Mouse (Mus musculus) forebrain, postnatal 0 days (tissue): ENCODE results near the gene Man2b1. TPM values are rescaled to one million over a fixed set of nuclear protein-coding genes. Genes with fewer than 3 reads are reported as not detected.

Experiments used
- ATAC-seq: fragments of 200-750 bp; cut with Nextera tagmentation; 2 replicates; pipeline ENCODE4 v1.8.0; 2017; ENCODE audit warnings: mild to moderate bottlenecking, moderate library complexity
- DNase-seq: peaks from one replicate; pipeline ENCODE4 v3.0.0-alpha.2; 2015
- H3K27ac ChIP-seq: fragments of 300-500 bp; sonication (generic); 2 replicates; pipeline ENCODE4 v1.5.1; 2014; ENCODE audit warnings: low read depth, mild to moderate bottlenecking, antibody characterized with exemption, low read length, moderate library complexity, mixed read lengths
- H3K27me3 ChIP-seq: fragments of 300-500 bp; sonication (generic); 2 replicates; pipeline ENCODE4 v1.6.1; 2014; ENCODE audit warnings: mild to moderate bottlenecking, low read length, mixed read lengths; ENCODE audit not compliant: insufficient read depth
- H3K36me3 ChIP-seq: fragments of 300-500 bp; sonication (generic); 2 replicates; pipeline ENCODE4 v1.6.1; 2014; ENCODE audit warnings: mild to moderate bottlenecking, moderate library complexity; ENCODE audit not compliant: insufficient read depth
- H3K4me1 ChIP-seq: fragments of 300-500 bp; sonication (generic); 2 replicates; pipeline ENCODE4 v1.6.1; 2014; ENCODE audit warnings: antibody characterized with exemption; ENCODE audit not compliant: insufficient read depth
- H3K4me2 ChIP-seq: fragments of 300-500 bp; sonication (generic); 2 replicates; pipeline ENCODE4 v1.6.1; 2014; ENCODE audit warnings: low read depth, mild to moderate bottlenecking, moderate library complexity
- H3K4me3 ChIP-seq: fragments of 300-500 bp; sonication (generic); 2 replicates; pipeline ENCODE4 v1.5.1; 2014; ENCODE audit warnings: low read depth, low read length, mixed read lengths
- H3K9ac ChIP-seq: fragments of 300-500 bp; sonication (generic); 2 replicates; pipeline ENCODE4 v1.6.1; 2014; ENCODE audit warnings: mild to moderate bottlenecking
- H3K9me3 ChIP-seq: fragments of 300-500 bp; sonication (generic); 2 replicates; pipeline ENCODE4 v1.6.1; 2016; ENCODE audit warnings: low read length
- CTCF ChIP-seq: sonication (generic); IDR thresholded peaks from 2 replicates; pipeline ENCODE4 v1.5.1; 2016; ENCODE audit warnings: antibody characterized with exemption, control low read depth, low read depth
- WGBS: fragments of 180-500 bp; shearing (Covaris S2); extraction: QIAGEN DNeasy Blood & Tissue Kit; methylation state at CpG from one replicate; pipeline ENCODE4 v1.1.7; 2014; 5-methylcytosine and 5-hydroxymethylcytosine counted together
- polyA plus RNA-seq: library from polyadenylated mRNA; unstranded; fragments of >200 nt; fragmentation: Nextera tagmentation; extraction: Ambion mirVana; gene quantifications from 2 replicates; pipeline ENCODE4 v1.2.1, GENCODE M21; 2015
- total RNA-seq: library from RNA; depleted of rRNA; stranded (reverse); fragments of >200 nt; gene quantifications from 2 replicates; pipeline ENCODE4 v1.2.3, GENCODE M21; 2014

Gene Man2b1
- total and polyA plus RNA-seq, 2 experiments from 2014 or later, result 18.0 to 28.8 TPM

DNA sequence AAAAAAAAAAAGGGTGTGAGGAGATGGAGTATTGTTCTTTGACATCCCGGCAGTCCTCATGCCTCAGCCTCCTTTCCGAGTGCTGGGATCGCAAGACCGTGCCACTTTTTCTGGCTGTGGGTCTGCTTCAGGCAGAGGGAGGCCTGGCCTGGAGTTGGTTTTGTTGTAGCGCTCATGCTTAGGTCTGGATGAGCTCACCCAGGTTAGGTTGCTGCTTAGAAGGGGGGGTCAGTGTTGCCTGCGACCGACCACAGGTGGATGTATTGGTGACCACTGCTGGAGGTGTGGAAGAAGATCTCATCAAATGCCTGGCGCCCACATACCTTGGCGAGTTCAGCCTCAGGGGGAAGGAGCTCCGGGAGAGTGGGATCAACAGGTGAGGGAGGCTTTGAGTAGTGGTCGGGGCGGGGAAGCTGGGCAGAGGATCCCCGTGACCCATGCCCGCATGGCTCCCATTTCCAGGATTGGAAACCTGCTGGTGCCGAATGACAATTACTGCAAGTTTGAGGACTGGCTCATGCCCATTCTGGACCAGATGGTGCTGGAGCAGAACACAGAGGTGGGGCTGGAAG, 9.9 kb upstream of the Man2b1 start:
- 92% methylated on average over 15 of the region's 15 CpGs for WGBS
- DNase-seq, result no peak
- H3K36me3 ChIP-seq, result peaks cover 43% of the 10 kb centered on the region
- no peak for TF ChIP-seq CTCF
- no peak overlapping the region for H3K27ac ChIP-seq
- no peak for ATAC-seq
- H3K9ac ChIP-seq, result no peak overlapping the region
- no peak overlapping the region for H3K4me2 ChIP-seq
- no peak overlapping the region for H3K4me3 ChIP-seq
- H3K4me1 ChIP-seq, result peaks cover 12% of the 10 kb centered on the region
- no peaks in the 10 kb centered on the region for H3K9me3 ChIP-seq
- H3K27me3 ChIP-seq, result no peaks in the 10 kb centered on the region

DNA sequence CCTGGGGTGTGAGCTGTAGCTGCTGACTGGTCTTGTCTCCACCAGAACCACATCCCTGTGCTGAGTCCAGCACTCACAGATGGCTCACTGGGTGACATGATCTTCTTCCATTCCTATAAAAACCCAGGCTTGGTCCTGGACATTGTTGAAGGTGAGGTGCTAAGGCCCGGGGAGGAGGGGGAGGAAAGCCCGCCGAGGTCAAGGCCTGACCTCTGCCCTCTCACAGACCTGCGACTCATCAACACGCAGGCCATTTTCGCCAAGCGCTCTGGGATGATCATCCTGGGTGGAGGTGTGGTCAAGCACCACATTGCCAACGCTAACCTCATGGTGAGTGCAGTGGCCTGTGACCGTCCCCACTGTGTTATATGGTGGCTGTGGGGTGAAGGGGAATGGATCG, 8.9 kb upstream of the Man2b1 start:
- TF ChIP-seq CTCF, result no peak
- Histone ChIP-seq H3K4me3 (no peak overlapping the region), H3K9me3 (no peaks in the 10 kb centered on the region), H3K4me1 (peaks cover 12% of the 10 kb centered on the region), H3K27ac (no peak overlapping the region), H3K9ac (no peak overlapping the region), H3K27me3 (no peaks in the 10 kb centered on the region), H3K36me3 (peaks cover 38% of the 10 kb centered on the region), H3K4me2 (no peak overlapping the region)
- ATAC-seq (no peak), DNase-seq (no peak)
- WGBS, result 90% methylated on average over 10 of the region's 10 CpGs

DNA sequence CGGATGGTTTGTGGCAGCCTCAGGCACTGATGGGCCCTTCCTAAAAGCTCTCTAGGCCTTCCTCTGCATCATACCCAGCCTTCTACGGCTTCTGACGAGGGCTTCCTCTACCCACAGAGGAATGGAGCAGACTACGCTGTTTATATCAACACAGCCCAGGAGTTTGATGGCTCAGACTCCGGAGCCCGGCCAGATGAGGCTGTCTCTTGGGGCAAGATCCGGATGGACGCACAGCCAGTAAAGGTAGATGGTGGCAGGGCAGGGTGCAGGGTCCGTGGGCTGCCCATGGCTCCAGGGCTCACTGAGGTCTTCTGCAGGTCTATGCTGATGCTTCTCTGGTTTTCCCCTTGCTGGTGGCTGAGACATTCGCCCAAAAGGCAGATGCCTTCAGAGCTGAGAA, 8.5 kb upstream of the Man2b1 start:
- Histone ChIP-seq H3K9ac (no peak overlapping the region), H3K4me3 (no peak overlapping the region), H3K27ac (no peak overlapping the region), H3K27me3 (no peaks in the 10 kb centered on the region), H3K36me3 (peaks cover 38% of the 10 kb centered on the region), H3K9me3 (no peaks in the 10 kb centered on the region), H3K4me2 (no peak overlapping the region), H3K4me1 (peaks cover 13% of the 10 kb centered on the region)
- DNase-seq (no peak), ATAC-seq (no peak)
- WGBS, result 93% methylated on average over 10 of the region's 10 CpGs
- no peak for TF ChIP-seq CTCF

DNA sequence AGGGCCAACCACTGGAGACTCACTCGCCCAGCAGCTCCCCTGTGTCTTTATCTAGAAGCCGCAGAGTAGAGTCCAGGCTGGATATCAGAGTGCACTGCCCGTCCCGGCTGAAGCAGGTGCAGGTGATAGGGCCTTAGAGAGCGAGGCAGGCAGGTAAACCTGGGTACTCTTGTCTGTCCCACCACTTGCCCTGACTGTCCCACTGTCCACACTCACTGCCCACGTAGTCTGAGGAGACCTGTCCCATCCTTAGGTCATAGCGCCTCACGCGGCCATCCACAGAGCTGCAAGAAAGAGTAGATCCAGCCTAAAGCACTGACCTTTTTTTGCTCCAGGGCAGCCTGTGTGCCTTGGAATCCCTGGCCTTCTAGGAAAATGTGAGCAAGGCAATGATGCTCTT, 7.1 kb upstream of the Man2b1 start:
- H3K27me3 ChIP-seq, result no peaks in the 10 kb centered on the region
- TF ChIP-seq CTCF, result peak; percentile 54
- 83% methylated on average over 9 of the region's 9 CpGs for WGBS
- no peak overlapping the region for H3K4me2 ChIP-seq
- DNase-seq (no peak), ATAC-seq (no peak)
- H3K27ac ChIP-seq, result no peak overlapping the region
- no peak overlapping the region for H3K4me3 ChIP-seq
- H3K4me1 ChIP-seq, result peaks cover 17% of the 10 kb centered on the region
- H3K36me3 ChIP-seq, result peaks cover 38% of the 10 kb centered on the region
- no peak overlapping the region for H3K9ac ChIP-seq
- no peaks in the 10 kb centered on the region for H3K9me3 ChIP-seq

DNA sequence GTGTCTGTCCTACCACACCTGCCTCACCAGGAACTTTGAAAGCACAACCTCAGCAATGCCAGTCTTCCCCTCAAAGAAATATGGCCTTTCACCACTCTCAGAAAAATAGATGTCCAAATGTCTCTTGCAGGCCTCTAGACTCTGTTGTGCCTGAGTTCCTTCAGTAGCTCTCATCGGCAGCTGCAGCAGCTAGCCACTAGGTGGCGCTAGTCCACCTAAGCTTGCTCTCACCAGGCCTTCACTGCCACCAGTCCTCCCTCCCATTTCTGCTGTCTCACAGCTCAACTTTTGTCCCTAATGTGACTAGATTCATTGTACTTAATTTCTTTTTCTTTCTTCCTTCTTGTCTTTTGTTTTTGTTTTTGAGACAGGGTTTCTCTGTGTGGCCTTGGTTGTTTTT, 6.1 kb upstream of the Man2b1 start:
- peak; percentile 81 for ATAC-seq
- 0% methylated on average over 2 of the region's 2 CpGs for WGBS

DNA sequence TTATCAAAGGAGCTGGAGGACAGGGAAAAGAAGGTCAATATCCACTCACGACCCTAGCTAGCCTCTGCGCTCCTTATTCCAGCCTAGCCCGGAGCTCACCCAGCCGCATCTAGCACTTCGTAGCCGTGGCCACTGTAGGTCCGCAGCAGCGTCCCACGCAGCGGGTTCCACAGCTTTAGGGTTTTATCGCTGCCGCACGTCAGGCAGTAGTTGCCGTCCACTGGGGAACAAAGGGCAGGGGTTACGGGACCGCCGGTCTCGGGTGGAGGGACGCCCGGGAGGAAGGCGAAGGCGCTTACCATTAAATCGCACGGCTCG, 2.9 kb upstream of the Man2b1 start:
- peak overlapping the region; percentile 78 for H3K9ac ChIP-seq
- TF ChIP-seq CTCF, result no peak
- H3K36me3 ChIP-seq, result peaks cover 19% of the 10 kb centered on the region
- ATAC-seq (no peak), DNase-seq (peak; percentile 13)
- H3K27me3 ChIP-seq, result no peaks in the 10 kb centered on the region
- no peaks in the 10 kb centered on the region for H3K9me3 ChIP-seq
- WGBS, result under 1% methylated on average over 25 of the region's 25 CpGs
- H3K4me2 ChIP-seq, result peak overlapping the region; percentile 99
- H3K4me3 ChIP-seq, result peak overlapping the region; percentile 83
- peaks cover 16% of the 10 kb centered on the region for H3K4me1 ChIP-seq
- H3K27ac ChIP-seq, result peak overlapping the region; percentile 69

More for the DNA sequence above, 6.1 kb upstream of the Man2b1 start:
- TF ChIP-seq CTCF, result peak; percentile 97
- Histone ChIP-seq H3K4me1 (peaks cover 19% of the 10 kb centered on the region), H3K9ac (no peak overlapping the region), H3K4me2 (no peak overlapping the region), H3K27me3 (no peaks in the 10 kb centered on the region), H3K9me3 (no peaks in the 10 kb centered on the region), H3K27ac (no peak overlapping the region), H3K4me3 (no peak overlapping the region), H3K36me3 (peaks cover 38% of the 10 kb centered on the region)
- peak; percentile 93 for DNase-seq

DNA sequence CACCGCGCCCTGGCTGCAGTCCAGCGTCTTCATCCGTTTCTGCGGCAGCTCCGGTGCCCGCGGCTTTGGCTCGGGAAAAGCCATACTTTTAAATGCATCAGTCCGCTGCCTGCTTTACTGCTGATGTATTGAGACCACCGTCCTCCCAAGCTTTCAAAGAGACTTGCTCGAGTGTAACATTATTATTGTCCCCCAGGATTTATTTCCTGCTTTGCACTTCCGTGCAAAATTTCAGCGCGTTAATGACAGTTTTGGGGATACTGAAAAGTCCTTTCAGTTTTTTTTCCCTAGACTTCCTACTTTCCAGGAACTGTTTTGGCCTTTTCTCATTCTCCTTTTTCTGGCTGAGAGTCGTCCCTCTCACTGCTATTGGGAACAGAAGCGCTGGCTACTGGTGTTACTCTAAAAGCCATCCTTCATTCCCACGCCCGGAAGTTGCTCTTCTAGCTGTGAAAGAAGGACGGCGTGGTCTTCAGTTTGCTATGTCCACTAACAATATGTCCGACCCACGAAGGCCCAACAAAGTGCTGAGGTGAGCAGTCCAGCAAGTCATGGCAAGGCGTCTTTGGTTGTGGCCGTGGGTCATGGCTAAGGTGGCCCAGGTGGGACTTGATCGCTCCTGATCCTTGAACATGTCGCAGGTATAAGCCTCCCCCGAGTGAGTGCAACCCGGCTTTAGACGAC, 2.4 kb upstream of the Man2b1 start, which contains the start of gene Wdr83os:
Wdr83os (plus strand) TSS at position 209 of the 684 bp plus-strand sequence.
- 0 out of 2 replicates have a peak, but pooled peaks have one; percentile 6 for TF ChIP-seq CTCF
- Histone ChIP-seq H3K4me1 (peaks cover 16% of the 10 kb centered on the region), H3K4me2 (peak within 1 kb of the TSS; percentile 99), H3K9me3 (no peaks in the 10 kb centered on the region), H3K36me3 (peaks cover 14% of the 10 kb centered on the region), H3K9ac (peak within 1 kb of the TSS; percentile 78), H3K27me3 (no peaks in the 10 kb centered on the region), H3K4me3 (peak within 1 kb of the TSS; percentile 83), H3K27ac (peak within 1 kb of the TSS; percentile 69)
- under 1% methylated on average over 30 of the region's 30 CpGs for WGBS
- ATAC-seq (peak; percentile 32; the same call in 1 of the 2 replicates), DNase-seq (peak; percentile 89)
